Mouse (Mus musculus) lung, embryonic 14.5 days (tissue): ENCODE results near the gene Zg16. TPM values are rescaled to one million over a fixed set of nuclear protein-coding genes. Genes with fewer than 3 reads are reported as not detected.

Source experiments
- ATAC-seq: fragments of 200-750 bp; cut with Nextera tagmentation; 2 replicates; pipeline ENCODE4 v1.8.0; 2017; ENCODE audit warnings: mild to moderate bottlenecking, moderate TSS enrichment, moderate library complexity; ENCODE audit not compliant: insufficient read depth
- DNase-seq: peaks from one replicate; pipeline ENCODE4 v3.0.0-alpha.2; 2015
- H3K27ac ChIP-seq: fragments of 300-500 bp; sonication (generic); 2 replicates; pipeline ENCODE4 v1.5.1; 2014; ENCODE audit warnings: low read depth, mild to moderate bottlenecking, moderate library complexity
- H3K27me3 ChIP-seq: fragments of 300-500 bp; sonication (generic); 2 replicates; pipeline ENCODE4 v1.6.1; 2014; ENCODE audit warnings: low read length, control low read depth; ENCODE audit not compliant: insufficient read depth
- H3K36me3 ChIP-seq: fragments of 300-500 bp; sonication (generic); 2 replicates; pipeline ENCODE4 v1.6.1; 2014; ENCODE audit warnings: control low read depth; ENCODE audit not compliant: insufficient read depth
- H3K4me1 ChIP-seq: fragments of 300-500 bp; sonication (generic); 2 replicates; pipeline ENCODE4 v1.6.1; 2014; ENCODE audit warnings: antibody characterized with exemption, control low read depth; ENCODE audit not compliant: insufficient read depth
- H3K4me2 ChIP-seq: fragments of 300-500 bp; sonication (generic); 2 replicates; pipeline ENCODE4 v1.6.1; 2014; ENCODE audit warnings: mild to moderate bottlenecking
- H3K4me3 ChIP-seq: fragments of 300-500 bp; sonication (generic); 2 replicates; pipeline ENCODE4 v1.5.1; 2014; ENCODE audit warnings: low read depth, low read length
- H3K9ac ChIP-seq: fragments of 300-500 bp; sonication (generic); 2 replicates; pipeline ENCODE4 v1.6.1; 2014
- H3K9me3 ChIP-seq: fragments of 300-500 bp; sonication (generic); 2 replicates; pipeline ENCODE4 v1.6.1; 2016; ENCODE audit warnings: low read depth, low read length, control low read depth
- CTCF ChIP-seq: IDR thresholded peaks from 2 replicates; pipeline ENCODE4 v1.5.1; 2016; ENCODE audit warnings: antibody characterized with exemption, low read depth
- WGBS: fragments of 180-500 bp; shearing (Covaris S2); extraction: QIAGEN DNeasy Blood & Tissue Kit; methylation state at CpG from one replicate; pipeline ENCODE4 v1.1.7; 2014; 5-methylcytosine and 5-hydroxymethylcytosine counted together
- polyA plus RNA-seq: library from polyadenylated mRNA; unstranded; fragments of >200 nt; fragmentation: Nextera tagmentation; extraction: Ambion mirVana; gene quantifications from 2 replicates; pipeline ENCODE4 v1.2.1, GENCODE M21; 2014

The Zg16 gene
- polyA plus RNA-seq, 1 experiment from 2014 or later, result not detected

GRCm38 (mm10) chr7:127019306-127019960, 67.7 kb downstream of the Zg16 start:
- peaks cover 21% of the 10 kb centered on the region for H3K4me1 ChIP-seq
- H3K36me3 ChIP-seq, result peaks cover 52% of the 10 kb centered on the region
- peak overlapping the region; percentile 50 for H3K4me3 ChIP-seq
- H3K27me3 ChIP-seq, result no peaks in the 10 kb centered on the region
- TF ChIP-seq CTCF, result no peak
- ATAC-seq, result no peak
- 73% methylated on average over 14 of the region's 14 CpGs for WGBS
- no peaks in the 10 kb centered on the region for H3K9me3 ChIP-seq
- peak overlapping the region; percentile 50; the same call in 1 of the 2 replicates for H3K9ac ChIP-seq
- peak overlapping the region; percentile 67; the same call in 1 of the 2 replicates for H3K27ac ChIP-seq
- DNase-seq, result no peak
- peak overlapping the region; percentile 74 for H3K4me2 ChIP-seq

GRCm38 (mm10) chr7:127018416-127019305, 68.5 kb downstream of the Zg16 start:
- Histone ChIP-seq H3K36me3 (peaks cover 49% of the 10 kb centered on the region), H3K27ac (peak overlapping the region; percentile 79; the same call in 1 of the 2 replicates), H3K4me3 (no peak overlapping the region), H3K4me1 (peaks cover 15% of the 10 kb centered on the region), H3K9ac (peak overlapping the region; percentile 41; the same call in 1 of the 2 replicates), H3K4me2 (peak overlapping the region; percentile 87; the same call in 1 of the 2 replicates), H3K27me3 (no peaks in the 10 kb centered on the region), H3K9me3 (no peaks in the 10 kb centered on the region)
- DNase-seq, result no peak
- ATAC-seq, result no peak
- WGBS, result 58% methylated on average over 15 of the region's 15 CpGs
- TF ChIP-seq CTCF, result no peak

GRCm38 (mm10) chr7:127017950-127018345, 69.2 kb downstream of the Zg16 start:
- Histone ChIP-seq H3K27ac (peak overlapping the region; percentile 79), H3K4me1 (peaks cover 9% of the 10 kb centered on the region), H3K27me3 (no peaks in the 10 kb centered on the region), H3K4me2 (peak overlapping the region; percentile 87), H3K4me3 (0 out of 2 replicates have a peak overlapping the region, but pooled peaks have one; percentile 73), H3K9me3 (no peaks in the 10 kb centered on the region), H3K9ac (peak overlapping the region; percentile 41), H3K36me3 (peaks cover 49% of the 10 kb centered on the region)
- no peak for ATAC-seq
- TF ChIP-seq CTCF, result no peak
- 21% methylated on average over 6 of the region's 6 CpGs for WGBS
- no peak for DNase-seq

- DNase-seq, result peak; percentile 100
- Histone ChIP-seq H3K4me3 (peak within 1 kb of the TSS; percentile 73), H3K9me3 (no peaks in the 10 kb centered on the region), H3K9ac (peak within 1 kb of the TSS; percentile 88), H3K4me2 (peak within 1 kb of the TSS; percentile 87), H3K4me1 (peaks cover 5% of the 10 kb centered on the region), H3K27me3 (no peaks in the 10 kb centered on the region), H3K27ac (peak within 1 kb of the TSS; percentile 97), H3K36me3 (peaks cover 49% of the 10 kb centered on the region)
- 1% methylated on average over 39 of the region's 39 CpGs for WGBS
- TF ChIP-seq CTCF, result peak; percentile 91
- peak; percentile 71 for ATAC-seq
These were observed 69.9 kb downstream of the Zg16 start, which contains the start of gene Pagr1a for GRCm38 (mm10) chr7:127016971-127017949. Pagr1a (minus strand) TSS chr7:127017352.

GRCm38 (mm10) chr7:127016486-127016938, 70.6 kb downstream of the Zg16 start:
- H3K4me3 ChIP-seq, result peak overlapping the region; percentile 73
- ATAC-seq (peak; percentile 36), DNase-seq (no peak)
- no peaks in the 10 kb centered on the region for H3K27me3 ChIP-seq
- H3K4me2 ChIP-seq, result peak overlapping the region; percentile 87
- 2% methylated on average over 20 of the region's 22 CpGs for WGBS
- H3K27ac ChIP-seq, result peak overlapping the region; percentile 97
- H3K9ac ChIP-seq, result peak overlapping the region; percentile 88
- no peak for TF ChIP-seq CTCF
- peaks cover 47% of the 10 kb centered on the region for H3K36me3 ChIP-seq
- H3K9me3 ChIP-seq, result no peaks in the 10 kb centered on the region
- peaks cover 5% of the 10 kb centered on the region for H3K4me1 ChIP-seq

GRCm38 (mm10) chr7:127016481-127016485, 70.8 kb downstream of the Zg16 start, which contains the start of gene Pagr1b:
Pagr1b (minus strand) TSS chr7:127016484.
- Histone ChIP-seq H3K4me3 (peak within 1 kb of the TSS; percentile 73), H3K9ac (peak within 1 kb of the TSS; percentile 88), H3K27ac (peak within 1 kb of the TSS; percentile 97), H3K4me1 (peaks cover 5% of the 10 kb centered on the region), H3K27me3 (no peaks in the 10 kb centered on the region), H3K9me3 (no peaks in the 10 kb centered on the region), H3K36me3 (peaks cover 47% of the 10 kb centered on the region), H3K4me2 (peak within 1 kb of the TSS; percentile 87)
- DNase-seq, result no peak
- no peak for ATAC-seq
- TF ChIP-seq CTCF, result no peak
